Mouse (Mus musculus) hindbrain, embryonic 14.5 days (tissue): Measurements from ENCODE around the gene Ninj2. TPM values are rescaled to one million over a fixed set of nuclear protein-coding genes. Genes with fewer than 3 reads are reported as not detected.

Experiments
- ATAC-seq: fragments of 200-750 bp; cut with Nextera tagmentation; 2 replicates; pipeline ENCODE4 v1.8.0; 2017; ENCODE audit warnings: moderate number of reproducible peaks, mild to moderate bottlenecking, moderate TSS enrichment, moderate library complexity; ENCODE audit not compliant: low FRiP score
- DNase-seq: peaks from one replicate; pipeline ENCODE4 v3.0.0-alpha.2; 2015; ENCODE audit warnings: low spot score
- H3K27ac ChIP-seq: fragments of 300-500 bp; sonication (generic); 2 replicates; pipeline ENCODE4 v1.5.1; 2014; ENCODE audit warnings: mild to moderate bottlenecking, moderate library complexity
- H3K27me3 ChIP-seq: fragments of 300-500 bp; sonication (generic); 2 replicates; pipeline ENCODE4 v1.6.1; 2014; ENCODE audit warnings: mild to moderate bottlenecking, low read length, mixed read lengths; ENCODE audit not compliant: control insufficient read depth, insufficient read depth
- H3K36me3 ChIP-seq: fragments of 300-500 bp; sonication (generic); replicated peaks from 2 replicates; pipeline ENCODE4 v1.6.1; 2014; ENCODE audit not compliant: control insufficient read depth, insufficient read depth
- H3K4me1 ChIP-seq: fragments of 300-500 bp; sonication (generic); replicated peaks from 2 replicates; pipeline ENCODE4 v1.6.1; 2014; ENCODE audit warnings: antibody characterized with exemption, low read length, mixed read lengths; ENCODE audit not compliant: control insufficient read depth, insufficient read depth
- H3K4me2 ChIP-seq: fragments of 300-500 bp; sonication (generic); replicated peaks from 2 replicates; pipeline ENCODE4 v1.6.1; 2014; ENCODE audit warnings: mild to moderate bottlenecking, moderate library complexity
- H3K4me3 ChIP-seq: fragments of 300-500 bp; sonication (generic); replicated peaks from 2 replicates; pipeline ENCODE4 v1.5.1; 2014; ENCODE audit warnings: mild to moderate bottlenecking, low read length
- H3K9ac ChIP-seq: fragments of 300-500 bp; sonication (generic); 2 replicates; pipeline ENCODE4 v1.6.1; 2014
- H3K9me3 ChIP-seq: fragments of 300-500 bp; sonication (generic); 2 replicates; pipeline ENCODE4 v1.6.1; 2016; ENCODE audit warnings: low read length; ENCODE audit not compliant: control insufficient read depth
- WGBS: fragments of 180-500 bp; shearing (Covaris S2); extraction: QIAGEN DNeasy Blood & Tissue Kit; methylation state at CpG from one replicate; pipeline ENCODE4 v1.1.7; 2014; 5-methylcytosine and 5-hydroxymethylcytosine counted together
- polyA plus RNA-seq: library from polyadenylated mRNA; unstranded; fragments of >200 nt; fragmentation: Nextera tagmentation; extraction: Ambion mirVana; gene quantifications from 2 replicates; pipeline ENCODE4 v1.2.1, GENCODE M21; 2014

Ninj2 gene
- polyA plus RNA-seq, 1 experiment from 2014 or later, result not detected

DNA sequence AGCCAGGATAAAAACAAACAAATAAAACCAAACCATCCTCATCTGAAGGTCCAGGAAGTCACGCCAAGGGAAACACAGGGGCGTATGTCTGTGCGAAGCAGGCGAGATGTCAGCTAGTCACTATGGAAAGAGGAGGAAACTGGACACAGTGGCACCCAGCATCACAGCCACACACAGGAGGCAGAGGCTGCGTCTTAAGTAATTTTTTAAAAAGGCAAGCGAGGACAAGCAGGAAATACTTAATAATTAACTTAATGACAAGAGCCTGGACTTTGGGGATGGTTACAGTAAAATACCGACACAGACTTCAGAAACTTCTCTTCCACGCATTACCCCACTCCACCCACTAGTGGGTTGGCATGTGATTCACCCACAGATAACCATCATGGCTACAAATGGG, 149.4 kb downstream of the Ninj2 start:
- no peak overlapping the region for H3K4me2 ChIP-seq
- DNase-seq (no peak), ATAC-seq (no peak)
- H3K27me3 ChIP-seq, result no peaks in the 10 kb centered on the region
- no peak overlapping the region for H3K27ac ChIP-seq
- no peak overlapping the region for H3K9ac ChIP-seq
- 90% methylated on average over 8 of the region's 8 CpGs for WGBS
- H3K36me3 ChIP-seq, result no peaks in the 10 kb centered on the region
- H3K4me3 ChIP-seq, result no peak overlapping the region
- no peaks in the 10 kb centered on the region for H3K4me1 ChIP-seq
- H3K9me3 ChIP-seq, result no peaks in the 10 kb centered on the region

- Histone ChIP-seq H3K36me3 (no peaks in the 10 kb centered on the region), H3K27me3 (no peaks in the 10 kb centered on the region), H3K4me2 (no peak overlapping the region), H3K9ac (no peak overlapping the region), H3K4me1 (no peaks in the 10 kb centered on the region), H3K4me3 (no peak overlapping the region), H3K9me3 (no peaks in the 10 kb centered on the region), H3K27ac (no peak overlapping the region)
- 83% methylated on average over 8 of the region's 8 CpGs for WGBS
- DNase-seq (no peak), ATAC-seq (no peak)
Measured at GRCm38 (mm10) chr6:120243250-120243649, 150.1 kb downstream of the Ninj2 start.

DNA sequence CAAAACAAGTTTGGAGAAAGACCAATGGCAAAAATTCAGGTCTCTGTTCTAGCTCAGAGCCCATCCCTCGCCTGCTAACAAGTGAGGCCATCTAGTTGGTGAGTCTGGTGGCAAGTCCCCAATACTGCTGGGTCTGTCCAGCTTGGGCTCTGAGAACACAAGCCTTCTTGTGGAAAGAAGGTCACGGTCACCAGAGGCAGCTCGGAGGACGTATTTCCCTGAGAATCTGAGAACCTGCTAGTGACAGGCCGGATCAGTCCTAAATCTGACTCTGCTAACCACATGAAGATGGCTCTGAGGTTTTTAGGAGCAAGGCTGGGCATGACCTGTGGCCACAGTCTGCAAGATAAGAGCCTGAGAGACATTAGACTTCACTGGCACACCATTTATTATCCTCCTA, 153.5 kb downstream of the Ninj2 start:
- H3K4me1 ChIP-seq, result no peaks in the 10 kb centered on the region
- 90% methylated on average over 5 of the region's 5 CpGs for WGBS
- no peak overlapping the region for H3K4me2 ChIP-seq
- ATAC-seq (no peak), DNase-seq (no peak)
- H3K4me3 ChIP-seq, result no peak overlapping the region
- H3K27me3 ChIP-seq, result no peaks in the 10 kb centered on the region
- H3K9me3 ChIP-seq, result no peaks in the 10 kb centered on the region
- H3K36me3 ChIP-seq, result no peaks in the 10 kb centered on the region
- no peak overlapping the region for H3K27ac ChIP-seq
- no peak overlapping the region for H3K9ac ChIP-seq

- WGBS, result 65% methylated on average over 5 of the region's 5 CpGs
- Histone ChIP-seq H3K4me3 (no peak overlapping the region), H3K9ac (no peak overlapping the region), H3K27me3 (no peaks in the 10 kb centered on the region), H3K36me3 (no peaks in the 10 kb centered on the region), H3K27ac (no peak overlapping the region), H3K4me1 (no peaks in the 10 kb centered on the region), H3K9me3 (no peaks in the 10 kb centered on the region), H3K4me2 (no peak overlapping the region)
- DNase-seq, result no peak
- no peak for ATAC-seq
Measured at GRCm38 (mm10) chr6:120249831-120250230, 156.7 kb downstream of the Ninj2 start.

Other genes with a start within 250 kb of the Ninj2 start
- 64.8 and 66.7 TPM in 2 replicates for gene Erc1, start 245.2 kb upstream of the Ninj2 start, polyA plus RNA-seq
- 21.8 and 25.4 TPM in 2 replicates for gene Rad52, start 190.7 kb upstream of the Ninj2 start, polyA plus RNA-seq
- 48.4 and 59.1 TPM in 2 replicates for gene Wnk1, start 54.7 kb upstream of the Ninj2 start, polyA plus RNA-seq
- gene D330020A13Rik, start 201.0 kb downstream of the Ninj2 start, polyA plus RNA-seq, result not detected in 2 replicates
- gene B4galnt3, start 201.2 kb downstream of the Ninj2 start, polyA plus RNA-seq, result 0.09 TPM in 2 replicates